Mouse (Mus musculus) MEL-GATA-1-ER (cell line): ENCODE results near the gene Trmt10c.
"Not testable (repeated sequence)": the region's sequence is repeated elsewhere in the genome, so short reads cannot be mapped to it uniquely, and the experiment has no call there.

Experiments used
- DNase-seq: peaks from one replicate; pipeline ENCODE4 v3.0.0-alpha.2; 2012; ENCODE audit warnings: low read depth; ENCODE audit errors: extremely low read depth

Gene Trmt10c

GRCm38 (mm10) chr16:56037138-56038010, at the start of gene Trmt10c:
Gene Trmt10c, minus strand, starts transcription at chr16:56037819.
- peak; percentile 79 for DNase-seq

DNA sequence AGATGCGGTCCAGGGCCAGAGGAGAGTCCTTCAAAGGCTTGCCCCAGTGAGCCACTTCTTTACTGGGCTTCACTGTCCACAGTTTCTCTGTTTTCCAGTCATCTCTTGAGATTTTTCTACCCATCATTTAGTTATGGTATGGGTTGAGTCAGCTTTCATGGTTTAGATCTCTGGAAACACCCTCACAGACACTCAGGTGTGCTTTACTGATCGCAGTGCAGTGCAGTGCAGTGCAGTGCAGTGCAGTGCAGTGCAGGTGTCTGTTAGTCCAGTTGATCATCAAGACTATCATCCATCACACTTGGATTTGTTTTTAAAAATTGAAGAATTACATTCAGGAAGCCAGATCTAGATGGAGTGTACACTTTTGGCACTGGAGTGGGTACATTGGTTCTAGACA, 48.7 kb upstream of the Trmt10c start:
- DNase-seq: no peak

DNA sequence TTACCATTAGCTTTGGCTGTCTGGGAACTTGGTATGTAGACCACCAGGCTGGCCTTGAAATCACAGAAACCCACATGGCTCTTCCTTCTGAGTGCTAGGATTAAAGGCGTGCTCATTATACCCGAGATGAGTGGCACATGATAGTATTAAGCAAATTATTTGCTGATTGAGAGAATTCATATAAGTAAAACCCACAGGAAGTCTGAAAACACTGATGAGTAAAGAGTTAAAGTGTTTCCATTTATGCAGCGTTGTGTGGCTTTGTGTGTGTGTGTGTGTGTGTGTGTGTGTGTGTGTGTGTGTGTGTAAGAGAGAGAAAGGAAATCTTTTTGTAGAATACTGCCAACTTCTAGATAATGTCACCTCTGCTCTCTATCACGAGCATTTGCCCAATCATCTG, 44.1 kb upstream of the Trmt10c start:
- DNase-seq: no peak

DNA sequence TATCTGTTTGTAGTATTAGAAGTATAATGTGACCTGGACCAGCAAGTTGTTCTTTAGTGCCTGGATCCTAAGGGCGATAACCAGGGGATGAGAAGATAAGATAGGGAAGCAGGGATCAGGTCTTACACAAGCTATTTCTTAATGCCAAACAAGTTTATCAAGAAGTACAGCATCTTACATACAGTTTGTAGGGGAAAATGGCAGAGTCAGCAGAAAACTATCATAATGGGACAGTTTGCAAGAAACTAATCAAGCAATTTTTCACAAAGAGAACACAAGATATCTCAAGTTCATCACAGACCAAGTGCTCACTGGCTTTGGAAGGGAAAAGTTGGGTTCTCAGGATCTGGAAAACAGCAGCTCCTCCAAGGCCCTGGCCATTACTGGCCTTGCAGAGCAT, 41.8 kb upstream of the Trmt10c start:
- DNase-seq: no peak

DNA sequence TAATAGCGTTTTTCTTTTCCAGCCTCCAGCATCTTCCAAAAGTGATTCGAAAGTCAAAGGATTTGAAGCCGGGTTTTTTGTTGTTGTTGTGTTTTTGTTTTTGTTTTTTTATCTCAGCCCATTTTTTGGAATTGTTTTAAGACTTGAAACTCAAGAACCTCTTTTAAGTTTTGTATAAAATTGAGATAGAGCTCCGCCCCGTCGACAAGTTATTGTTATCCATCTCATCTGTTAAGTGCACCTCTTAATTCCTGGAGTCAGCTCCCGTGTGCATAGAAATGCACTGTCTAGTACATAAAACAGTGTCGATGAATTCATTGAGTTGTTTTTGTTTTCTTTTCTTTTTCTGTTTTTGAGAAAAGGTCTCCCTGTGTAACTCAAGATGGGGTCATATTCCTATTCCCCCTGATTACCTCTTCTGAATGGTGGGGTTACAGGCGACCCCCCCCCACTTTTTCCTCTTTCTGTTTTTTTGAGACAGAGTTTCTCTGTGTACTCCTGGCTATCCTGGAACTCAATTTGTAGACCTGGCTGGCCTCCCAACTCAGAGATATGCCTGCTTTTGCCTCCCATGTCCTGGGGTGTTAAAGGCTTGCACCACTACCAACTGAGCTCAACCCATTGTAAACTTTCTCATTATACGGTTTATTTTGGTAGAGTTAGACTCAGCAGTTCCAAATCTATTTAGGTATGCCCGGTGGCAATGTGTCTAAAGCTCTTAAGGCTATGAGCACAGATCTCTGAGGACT, 38.7 kb upstream of the Trmt10c start:
- DNase-seq: no peak

DNA sequence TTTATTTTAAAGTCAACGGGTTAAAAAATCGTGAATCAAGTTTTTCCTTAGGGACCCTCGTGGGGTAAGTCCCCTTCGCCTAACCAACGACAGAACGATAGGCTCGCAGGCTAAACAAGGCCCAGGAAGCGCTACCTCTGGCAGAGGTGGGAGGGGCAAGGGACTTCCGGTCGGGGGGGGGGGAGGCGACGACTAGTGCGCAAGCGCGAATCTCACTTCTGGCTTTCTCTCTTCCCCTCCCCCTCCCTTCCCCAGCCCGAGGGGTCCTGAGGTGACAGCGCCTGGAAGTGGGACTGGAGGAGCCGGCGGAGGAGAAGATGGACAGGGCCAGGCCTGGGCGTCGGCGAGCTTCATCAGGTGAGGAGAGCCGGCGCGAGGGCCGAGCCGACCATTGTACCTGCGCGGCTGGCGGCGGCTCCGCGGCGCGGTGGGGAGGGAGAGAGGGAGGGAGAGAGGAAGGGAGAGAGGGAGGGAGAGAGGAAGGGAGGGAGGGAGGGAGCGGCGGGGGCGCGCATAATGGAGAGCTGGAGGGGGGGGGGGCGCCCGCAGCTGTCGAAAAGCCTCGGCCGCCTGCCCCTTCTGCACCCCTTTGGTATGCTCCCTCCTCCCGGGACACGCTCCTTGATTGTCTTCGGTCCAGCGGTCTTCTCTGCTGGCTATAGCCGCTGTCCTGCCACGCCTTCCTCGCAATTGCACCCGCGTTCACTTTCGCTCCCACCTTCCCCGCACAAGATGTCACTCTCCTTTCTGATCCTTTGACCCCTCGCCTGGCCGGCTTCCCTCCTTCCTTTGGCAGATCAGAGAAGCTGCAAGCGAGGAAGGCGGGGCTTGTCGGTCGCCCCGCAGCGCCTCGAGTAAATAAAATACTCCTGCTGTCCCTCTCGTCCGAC, 37.8 kb upstream of the Trmt10c start:
- peak; percentile 66 for DNase-seq

DNA sequence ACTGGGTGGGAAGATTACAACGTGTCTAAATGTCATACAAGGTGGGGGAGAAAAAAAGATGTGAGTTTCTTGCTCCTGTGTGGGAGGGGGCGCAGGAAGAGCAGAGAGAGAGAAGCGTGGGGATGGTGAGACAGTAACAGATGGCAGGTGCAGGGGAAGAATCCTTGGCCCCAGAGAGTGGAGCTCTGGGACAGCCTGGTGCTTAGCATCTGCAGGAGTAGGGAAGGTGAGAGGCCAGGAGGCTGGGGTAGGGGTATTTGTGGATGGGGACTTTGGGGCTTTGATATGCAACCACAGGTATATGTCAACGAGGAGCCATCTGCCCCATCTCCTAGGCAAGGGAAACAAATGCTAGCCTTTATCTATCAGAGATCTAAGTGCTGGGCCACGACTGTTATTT, 36.9 kb upstream of the Trmt10c start:
- DNase-seq: no peak

DNA sequence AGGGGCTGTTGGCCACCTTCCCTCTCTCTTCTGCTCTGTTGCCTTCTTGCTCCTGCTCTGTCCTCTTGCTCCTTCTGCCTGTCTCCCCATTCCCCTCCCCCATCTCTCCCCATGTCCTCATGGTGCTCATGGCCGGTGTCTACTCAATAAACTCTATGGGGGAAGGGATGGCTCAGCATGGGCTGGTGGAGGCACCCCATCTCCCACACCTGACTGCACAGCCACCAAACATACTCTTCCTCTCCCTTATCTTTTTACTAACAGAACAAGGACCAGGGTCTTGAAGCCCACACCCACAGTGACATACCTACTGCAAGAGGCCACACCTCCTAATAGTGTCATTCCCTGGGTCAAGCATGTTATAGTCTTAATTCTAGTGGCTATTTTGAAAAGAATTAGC, 36.5 kb upstream of the Trmt10c start:
- no peak for DNase-seq

DNA sequence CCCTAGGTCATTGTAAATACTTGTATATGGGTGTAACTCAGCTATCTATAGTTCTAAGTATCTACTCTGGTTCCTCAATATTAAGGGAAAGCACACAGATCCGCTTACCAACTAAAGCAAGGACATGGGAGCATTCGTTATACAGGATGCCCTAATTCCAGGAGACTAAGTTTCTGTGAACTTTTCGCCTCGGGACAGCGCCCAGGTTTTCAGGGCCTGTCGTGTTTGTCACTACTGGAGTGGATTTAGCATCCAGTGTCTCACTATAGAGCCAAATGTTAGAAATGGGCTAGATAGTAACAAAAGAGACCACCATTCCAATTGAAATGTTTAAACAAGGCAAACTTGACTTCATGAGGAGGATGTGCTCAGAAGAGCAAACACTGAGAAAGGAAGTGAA, 35.5 kb upstream of the Trmt10c start:
- not testable (repeated sequence) for DNase-seq

GRCm38 (mm10) chr16:56072533-56072932, 34.9 kb upstream of the Trmt10c start:
- DNase-seq: no peak

- peak; percentile 79 for DNase-seq
Observed at GRCm38 (mm10) chr16:56071317-56072232, 34.0 kb upstream of the Trmt10c start.

GRCm38 (mm10) chr16:56068523-56069070, 31.0 kb upstream of the Trmt10c start:
- no peak for DNase-seq

DNA sequence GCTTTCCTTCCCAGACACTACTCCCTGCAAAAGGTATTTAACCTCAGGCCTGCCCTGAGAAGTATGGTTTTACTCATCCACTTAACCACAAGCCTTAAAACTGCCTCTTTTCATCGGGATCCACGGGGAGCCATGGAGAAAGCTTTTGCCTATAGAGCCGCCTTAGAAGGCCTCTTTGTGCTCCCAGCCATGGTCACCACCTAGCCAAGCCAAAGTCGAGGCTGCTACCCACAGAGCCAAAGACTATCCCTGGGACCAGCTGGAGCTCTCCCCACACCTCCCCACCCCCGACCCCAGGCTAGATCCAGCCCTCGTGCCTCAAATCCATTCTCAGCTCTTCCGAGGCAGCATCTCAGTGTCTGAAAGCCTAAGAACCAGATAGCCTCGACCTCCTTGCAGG, 28.5 kb upstream of the Trmt10c start:
- no peak for DNase-seq

DNA sequence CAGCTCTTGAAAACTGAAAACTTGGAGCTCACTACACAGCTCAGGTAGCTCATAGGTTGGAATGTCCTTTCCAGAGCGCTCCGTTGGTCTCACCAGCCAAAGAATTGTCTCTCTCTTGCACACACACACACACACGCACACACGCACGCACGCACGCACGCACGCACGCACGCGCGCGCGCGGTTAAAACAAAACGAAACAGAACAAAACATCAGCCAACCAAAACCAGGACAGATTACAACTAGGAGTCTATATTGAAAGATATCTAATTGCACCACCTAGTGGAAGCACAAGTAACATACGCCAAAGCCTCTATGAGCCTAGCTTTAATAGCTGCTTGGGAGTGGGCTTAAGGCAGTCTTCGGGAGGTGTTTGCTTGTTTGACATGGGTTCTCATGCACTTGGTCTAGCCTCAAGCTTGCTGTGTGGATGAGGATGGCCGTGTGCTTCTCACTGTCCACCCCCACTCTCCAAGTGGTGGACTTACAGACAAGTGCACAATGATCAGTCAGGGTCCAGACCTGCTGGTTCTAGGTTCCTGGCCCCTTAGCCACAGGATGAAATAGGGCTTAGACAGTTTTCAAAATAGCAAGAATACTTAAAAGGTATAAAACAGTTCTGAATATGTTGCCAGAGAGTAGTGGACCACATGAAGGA, 26.8 kb upstream of the Trmt10c start:
- peak; percentile 78 for DNase-seq

DNA sequence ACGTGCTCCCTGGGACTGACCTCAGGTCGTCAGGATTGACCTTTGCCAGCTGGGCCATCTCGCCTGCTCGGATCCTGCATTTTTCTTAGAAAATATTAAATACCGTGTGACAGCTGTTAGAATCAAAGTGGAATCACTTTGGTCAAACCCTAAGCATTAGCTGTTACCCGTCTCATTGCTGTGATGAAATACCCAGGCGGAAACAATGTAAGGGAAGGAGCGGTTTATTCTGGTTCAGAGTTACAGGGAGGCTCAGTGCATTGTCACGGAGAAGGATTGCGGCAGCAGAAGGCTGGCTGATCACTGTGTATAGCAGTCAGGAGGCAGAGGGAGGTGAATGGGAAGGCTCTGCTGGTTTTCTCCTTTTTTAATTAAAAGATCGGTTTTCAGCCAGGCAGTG, 25.4 kb upstream of the Trmt10c start:
- no peak for DNase-seq

GRCm38 (mm10) chr16:56061995-56062594, 24.5 kb upstream of the Trmt10c start:
- peak; percentile 74 for DNase-seq

DNA sequence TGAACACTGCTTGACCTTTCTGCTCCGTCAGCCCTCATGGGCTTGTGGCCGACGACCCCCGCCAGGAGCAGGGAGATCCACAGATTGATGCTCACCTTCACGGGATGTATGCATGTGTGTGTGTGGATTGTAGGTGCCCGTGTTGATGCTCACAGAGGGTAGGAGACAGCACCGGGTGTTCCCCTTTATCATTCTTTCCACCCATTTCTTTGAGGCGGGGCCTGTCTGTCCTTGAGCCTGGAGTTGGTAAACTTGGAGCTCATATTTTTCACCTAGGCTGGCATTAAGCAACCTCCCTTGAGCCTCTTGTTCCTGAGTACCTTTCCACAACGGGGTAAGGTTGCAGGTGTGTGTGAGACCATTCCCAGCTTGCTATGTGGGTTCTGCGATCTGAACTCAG, 20.5 kb upstream of the Trmt10c start:
- no peak for DNase-seq

GRCm38 (mm10) chr16:56056944-56057590, 19.4 kb upstream of the Trmt10c start:
- no peak for DNase-seq

GRCm38 (mm10) chr16:56055911-56056310, 18.3 kb upstream of the Trmt10c start:
- DNase-seq: no peak
